Mouse (Mus musculus) adrenal gland, adult 8-10 months (tissue): ENCODE data around the gene Prr29. TPM values are rescaled to one million over a fixed set of nuclear protein-coding genes. Genes with fewer than 3 reads are reported as not detected.
"Not testable (repeated sequence)": the region's sequence is repeated elsewhere in the genome, so short reads cannot be mapped to it uniquely, and the experiment has no call there.

Experiments used
- DNase-seq: peaks from one replicate; pipeline ENCODE4 v3.0.0; 2022
- total RNA-seq, 4 experiments: library from RNA; stranded (reverse); gene quantifications; 2 replicates each; pipeline ENCODE4 v1.2.4; 2022

The Prr29 gene
- total RNA-seq: under 1 TPM in 1 of 4 experiments, not detected in 3; 0.65 TPM

DNA sequence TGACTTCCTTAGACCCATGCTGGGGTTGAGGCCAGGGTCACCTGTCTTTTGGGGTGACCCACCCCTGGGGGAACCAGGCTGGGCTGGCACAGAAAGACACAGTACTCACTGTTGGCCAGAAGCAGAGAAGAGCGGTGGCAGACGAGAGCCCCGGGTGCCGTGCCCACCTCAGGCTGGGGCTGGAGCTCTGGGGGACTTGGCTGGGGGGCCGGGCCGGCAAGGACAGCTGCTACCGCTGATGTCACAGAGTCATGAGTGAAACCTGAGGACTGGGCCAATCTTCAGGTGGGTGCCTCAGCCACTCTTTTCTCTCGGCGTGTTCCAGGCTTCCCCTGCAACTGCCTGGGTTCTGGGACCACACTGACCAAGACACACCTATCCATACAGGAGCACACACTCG, at the start of gene Prr29:
Prr29 (plus strand) TSS at position 107 of the 400 bp plus-strand sequence.
- no peak for DNase-seq

- no peak for DNase-seq
These were observed 48.9 kb upstream of the Prr29 start for GRCm38 (mm10) chr11:106316416-106316815.

GRCm38 (mm10) chr11:106317801-106318200, 47.5 kb upstream of the Prr29 start:
- no peak for DNase-seq

DNA sequence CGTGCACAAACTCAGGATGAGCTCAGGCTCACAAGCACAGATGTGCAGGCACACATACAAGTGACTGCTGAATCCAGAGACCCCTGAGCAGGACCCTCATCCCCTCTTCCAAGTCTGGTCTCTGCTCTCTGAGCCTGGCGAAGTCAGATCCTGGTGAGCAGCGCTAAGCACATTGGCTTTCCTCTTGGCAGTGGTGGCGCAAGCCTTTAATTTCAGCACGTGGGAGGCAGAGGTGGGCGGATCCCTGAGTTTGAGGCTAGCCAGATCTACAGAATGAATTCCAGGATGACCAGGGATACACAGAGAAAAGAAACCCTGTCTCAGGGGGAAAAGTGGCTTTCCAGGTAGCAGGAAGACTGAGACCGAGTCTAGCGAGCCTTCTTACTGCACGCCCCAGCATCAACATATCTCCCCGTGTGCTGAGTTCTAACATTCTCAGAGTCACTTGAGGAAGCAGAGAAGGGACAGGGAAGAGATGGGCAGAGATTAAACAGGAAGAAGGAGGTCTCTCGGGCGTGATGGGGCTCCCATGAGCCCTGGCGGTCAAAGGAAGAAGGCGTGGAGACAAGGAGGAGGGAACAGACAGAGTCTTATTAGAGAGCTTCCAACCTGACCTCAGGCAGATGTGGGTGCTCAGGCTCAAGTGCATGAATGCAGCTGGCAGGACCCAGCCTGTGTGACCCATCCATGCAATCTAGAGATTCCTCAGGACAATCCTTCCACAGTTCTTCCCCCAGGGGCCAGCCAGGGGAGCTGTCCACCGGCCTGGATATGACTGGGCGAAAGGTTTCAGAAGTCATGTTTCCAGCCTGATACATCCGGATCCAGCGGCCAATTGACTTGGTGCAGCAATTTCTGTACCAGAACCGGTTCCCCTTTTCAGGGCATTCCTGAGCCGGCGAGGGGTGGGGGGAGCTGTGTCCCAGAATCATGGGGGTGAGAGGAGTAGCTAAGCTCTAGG, 46.6 kb upstream of the Prr29 start:
- DNase-seq: no peak

DNA sequence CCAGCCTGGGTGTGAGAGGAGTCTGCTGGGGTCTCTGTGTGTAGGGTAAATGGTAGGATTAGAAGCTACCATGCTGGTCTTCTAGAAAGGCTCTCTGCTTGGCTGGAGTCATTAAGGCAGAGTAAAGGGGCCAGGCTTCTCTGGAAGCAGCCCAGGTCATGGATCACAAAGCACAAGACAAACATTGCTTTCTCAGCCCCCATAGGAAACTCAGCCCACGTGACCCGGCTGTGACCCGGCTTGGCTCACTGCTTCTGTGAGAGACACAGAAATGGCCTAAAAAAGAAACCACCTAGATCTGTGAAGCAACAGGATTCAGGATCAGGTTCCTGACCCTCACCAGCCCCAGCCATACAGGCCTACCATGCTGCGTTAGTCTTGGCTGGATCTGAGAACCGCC, 40.4 kb upstream of the Prr29 start:
- DNase-seq: no peak

DNA sequence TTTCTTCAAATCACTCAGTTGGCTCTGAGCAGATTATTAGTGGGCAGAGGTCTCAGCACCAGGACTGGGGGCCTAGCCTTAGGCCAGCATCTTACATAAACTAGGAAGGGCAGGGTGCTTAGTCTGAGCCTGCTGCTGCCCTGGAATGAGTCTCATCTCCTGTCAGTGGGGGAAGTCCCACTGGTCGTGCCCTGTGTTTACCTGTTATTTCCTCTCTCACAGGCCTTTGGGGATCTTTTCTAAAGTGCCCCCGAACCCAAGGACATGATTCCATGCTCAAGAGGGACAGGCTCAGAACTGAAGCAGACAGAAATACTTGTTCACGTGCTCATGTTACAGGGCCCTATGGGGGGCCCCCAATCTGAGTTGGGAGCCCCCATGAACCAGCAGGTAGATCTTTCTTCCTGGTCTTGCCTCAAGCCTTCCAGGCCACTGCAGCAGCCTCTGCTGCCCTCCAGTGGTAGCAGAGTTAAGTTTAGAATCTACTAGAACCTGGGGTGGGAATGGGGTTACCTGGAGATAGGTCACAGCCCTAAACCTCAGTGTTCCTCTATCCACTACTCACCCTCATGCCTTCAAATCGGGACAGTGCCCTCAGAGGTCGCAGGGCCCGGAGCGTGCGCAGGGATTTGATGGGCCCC, 39.6 kb upstream of the Prr29 start:
- DNase-seq: peak; percentile 23

GRCm38 (mm10) chr11:106326475-106326874, 38.8 kb upstream of the Prr29 start:
- no peak for DNase-seq

DNA sequence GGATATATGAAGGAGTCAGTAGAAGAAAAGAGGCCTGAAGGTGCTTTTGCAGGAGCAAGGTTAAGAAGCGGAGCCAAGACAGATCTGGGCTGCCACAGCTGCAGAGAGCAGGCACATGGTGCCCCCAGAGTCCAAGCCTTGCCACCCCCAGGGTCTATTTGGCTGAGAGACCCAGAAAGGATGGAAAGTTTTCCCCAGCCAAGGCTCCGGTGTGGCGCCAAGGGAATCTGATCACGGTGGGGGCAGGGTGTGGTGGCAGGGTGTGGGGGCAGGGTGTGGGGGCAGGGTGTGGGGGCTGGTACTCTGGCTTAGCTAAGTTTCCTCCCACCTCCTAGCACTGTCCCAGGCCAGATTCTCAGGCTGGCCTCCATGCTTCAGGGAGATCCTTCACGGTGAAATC, 36.8 kb upstream of the Prr29 start:
- no peak for DNase-seq

- DNase-seq: no peak
These were observed 36.1 kb upstream of the Prr29 start for GRCm38 (mm10) chr11:106329128-106329527.

GRCm38 (mm10) chr11:106329682-106330081, 35.6 kb upstream of the Prr29 start:
- DNase-seq: no peak

DNA sequence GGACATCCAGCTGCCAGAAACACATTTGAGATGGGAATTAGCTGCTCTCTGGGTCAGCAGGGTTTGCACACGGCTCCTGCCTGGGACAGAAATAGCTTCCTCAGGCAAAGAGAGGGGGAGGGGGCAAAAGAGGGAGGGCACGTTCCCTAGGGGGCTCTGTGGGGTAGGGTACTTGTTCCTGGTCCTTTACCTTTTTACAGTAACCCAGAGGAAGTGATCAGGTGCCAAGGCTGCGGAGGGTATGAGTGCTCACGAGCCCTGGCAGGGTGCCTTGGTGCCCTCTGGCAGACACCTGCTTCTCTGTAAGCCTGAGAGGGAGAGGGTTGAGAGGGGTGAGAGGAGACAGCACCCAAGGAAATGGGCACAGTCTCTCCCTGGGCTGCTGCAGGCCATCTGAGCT, 32.8 kb upstream of the Prr29 start:
- no peak for DNase-seq

GRCm38 (mm10) chr11:106334066-106334465, 31.2 kb upstream of the Prr29 start:
- no peak for DNase-seq

DNA sequence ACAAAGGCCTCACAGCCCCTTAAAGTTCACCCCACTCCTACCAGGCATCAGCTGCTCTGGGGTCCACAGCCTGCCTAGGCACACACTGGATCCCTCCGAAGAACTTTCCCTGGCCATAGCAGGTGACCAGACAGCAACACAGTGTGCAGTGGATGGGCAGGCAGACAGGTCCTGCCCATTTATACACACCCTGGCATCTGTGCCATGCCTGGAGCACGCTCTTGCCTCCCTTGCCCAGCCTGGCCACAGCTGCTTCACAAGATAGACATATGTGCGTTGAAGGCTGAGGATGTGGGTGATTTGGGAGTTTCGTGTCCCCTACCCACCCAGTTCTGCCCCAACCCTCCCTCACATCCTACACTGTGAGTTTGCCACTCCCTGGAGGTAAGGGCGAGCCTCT, 27.2 kb upstream of the Prr29 start:
- no peak for DNase-seq

GRCm38 (mm10) chr11:106338870-106339269, 26.4 kb upstream of the Prr29 start:
- no peak for DNase-seq

- not testable (repeated sequence) for DNase-seq
These were observed 25.9 kb upstream of the Prr29 start for GRCm38 (mm10) chr11:106339323-106339722.

GRCm38 (mm10) chr11:106340990-106341520, 24.2 kb upstream of the Prr29 start:
- peak; percentile 17 for DNase-seq

- no peak for DNase-seq
These were observed 20.4 kb upstream of the Prr29 start for GRCm38 (mm10) chr11:106344910-106345309.

DNA sequence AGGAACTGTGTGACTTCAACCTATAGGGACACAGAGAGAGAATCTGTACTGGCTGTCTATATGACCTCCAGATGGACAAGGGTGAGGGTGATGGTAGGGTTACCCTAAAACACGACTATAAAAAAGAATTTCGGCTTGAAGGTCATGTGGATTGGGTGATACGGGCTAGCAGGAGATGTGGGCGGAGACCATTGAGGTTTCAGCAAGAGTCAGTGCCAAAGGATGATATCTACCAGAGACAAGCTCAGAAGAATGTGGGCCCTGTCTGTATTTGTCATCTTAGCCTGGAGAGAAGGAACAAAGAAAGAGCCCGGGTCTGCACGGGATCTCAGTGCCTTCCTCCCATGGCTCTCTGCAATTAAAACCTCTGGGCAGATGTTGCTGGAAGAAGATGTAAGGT, 15.5 kb upstream of the Prr29 start:
- DNase-seq: no peak

- DNase-seq: no peak
These were observed 14.4 kb upstream of the Prr29 start for GRCm38 (mm10) chr11:106350853-106351252.

- no peak for DNase-seq
These were observed 14.0 kb upstream of the Prr29 start for GRCm38 (mm10) chr11:106351253-106351652.

- no peak for DNase-seq
These were observed 13.3 kb upstream of the Prr29 start for GRCm38 (mm10) chr11:106351941-106352340.

- no peak for DNase-seq
These were observed 12.1 kb upstream of the Prr29 start, which contains the start of gene Scn4a for GRCm38 (mm10) chr11:106353188-106353587. Scn4a (minus strand) TSS chr11:106353288.

DNA sequence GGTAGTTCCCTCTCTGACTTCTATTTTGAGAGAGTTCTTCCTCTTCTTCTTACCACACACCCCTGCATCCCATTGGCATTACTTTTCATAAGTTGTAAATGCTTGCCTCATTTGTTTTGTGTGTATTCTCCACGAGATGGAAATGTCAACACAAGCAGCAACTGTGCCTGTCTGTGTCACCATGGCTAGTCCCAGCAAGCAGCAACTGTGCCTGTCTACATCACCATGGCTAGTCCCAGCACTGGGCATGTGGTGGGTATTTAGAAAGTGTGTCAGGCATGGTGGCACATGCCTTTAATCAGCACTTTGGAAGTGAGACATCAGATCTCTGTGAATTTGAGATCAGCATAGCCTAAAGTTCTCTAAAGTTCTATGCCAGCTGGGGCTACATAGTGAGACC, 11.1 kb upstream of the Prr29 start:
- no peak for DNase-seq
